Mouse (Mus musculus) cerebellum, postnatal 10 days (tissue): ENCODE measurements at regions not wholly inside any gene's neighbourhood (a gene's known extent, or its start where the extent isn't known, plus 50 kb on each side); places are given as distances from the start of the nearest gene placed in this dataset.

Experiments used
- DNase-seq, 2 experiments: peaks; one replicate each; pipeline ENCODE4 v3.0.0; 2021; ENCODE audit warnings: mixed read lengths in 2 of 2

DNA sequence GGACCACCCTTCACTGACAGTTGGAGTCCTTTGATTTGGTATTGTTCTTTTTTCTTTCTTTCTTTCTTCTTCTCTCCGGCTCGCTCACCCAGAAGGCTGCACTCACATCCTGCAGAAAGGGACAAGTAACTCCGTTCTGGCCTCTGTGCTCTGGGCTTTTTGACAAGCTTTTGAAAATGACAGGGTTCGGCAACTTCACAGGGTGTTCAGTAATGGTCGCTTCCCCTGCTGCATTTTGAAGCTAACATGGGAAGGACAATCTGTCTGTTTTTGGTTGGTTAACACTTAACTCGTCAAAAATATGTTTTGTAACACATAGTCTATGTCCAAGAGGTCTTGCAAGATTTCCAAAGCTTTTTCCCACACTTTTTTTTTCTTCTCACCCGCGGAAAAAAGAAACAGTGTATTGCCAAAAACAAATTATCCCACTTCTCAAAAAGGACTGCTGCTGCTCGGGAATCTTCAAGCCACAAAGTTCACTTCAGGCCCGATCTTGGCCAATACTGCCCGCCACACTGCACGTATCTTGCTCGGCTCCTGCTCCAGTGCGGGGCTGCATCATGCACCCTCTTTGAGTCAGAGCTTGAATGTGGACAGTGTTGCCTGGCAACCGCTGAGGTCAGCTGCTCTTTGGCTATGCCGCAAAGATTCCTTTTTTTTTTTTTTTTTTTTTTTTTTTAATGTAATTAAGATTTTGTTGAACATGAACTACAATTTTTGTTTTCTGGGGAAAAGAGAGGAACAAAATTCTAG, 209.4 kb upstream of the Inhba start:
- DNase-seq: peak; percentile 42 to 59

DNA sequence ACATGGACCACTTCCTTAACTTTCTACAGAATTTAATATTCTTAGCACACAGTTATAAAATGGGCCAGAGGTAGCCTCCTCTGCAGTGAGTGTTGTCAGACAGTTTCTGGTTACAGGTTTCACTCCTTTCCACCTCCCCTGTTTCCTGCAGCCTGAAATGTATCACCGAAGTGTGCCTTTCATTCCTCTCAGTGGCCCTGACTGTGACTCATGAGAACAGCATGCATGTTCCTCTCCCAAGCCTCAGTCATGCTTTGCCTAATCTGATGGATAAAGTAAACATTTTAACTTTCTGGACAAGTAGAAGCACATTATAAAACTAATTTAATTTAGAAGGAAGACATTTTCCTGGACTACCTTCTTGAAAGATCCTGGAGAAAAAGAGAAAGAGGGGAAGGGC, 207.7 kb upstream of the Inhba start:
- DNase-seq: no peak

DNA sequence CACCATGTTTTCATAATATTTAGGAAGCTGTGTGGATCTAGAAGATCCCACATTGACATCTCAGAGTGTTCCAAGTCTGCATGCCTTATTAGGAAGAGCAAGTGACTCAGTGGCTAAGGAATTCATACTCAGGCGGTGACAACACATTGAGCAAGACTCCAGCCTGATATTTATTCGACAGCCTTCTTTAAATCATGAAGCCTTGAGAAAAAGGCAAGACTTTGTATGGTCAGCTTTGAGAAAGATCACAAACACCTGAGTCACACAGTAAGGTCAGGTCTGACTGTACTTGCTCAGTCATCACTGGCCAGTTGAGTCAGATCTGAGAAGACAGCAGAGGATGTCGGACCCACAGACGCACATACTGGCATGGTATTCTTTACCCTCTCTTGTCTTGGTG, 204.7 kb upstream of the Inhba start:
- DNase-seq: no peak

- DNase-seq: no peak
These were observed 189.3 kb upstream of the Inhba start for GRCm38 (mm10) chr13:15822261-15822850.

DNA sequence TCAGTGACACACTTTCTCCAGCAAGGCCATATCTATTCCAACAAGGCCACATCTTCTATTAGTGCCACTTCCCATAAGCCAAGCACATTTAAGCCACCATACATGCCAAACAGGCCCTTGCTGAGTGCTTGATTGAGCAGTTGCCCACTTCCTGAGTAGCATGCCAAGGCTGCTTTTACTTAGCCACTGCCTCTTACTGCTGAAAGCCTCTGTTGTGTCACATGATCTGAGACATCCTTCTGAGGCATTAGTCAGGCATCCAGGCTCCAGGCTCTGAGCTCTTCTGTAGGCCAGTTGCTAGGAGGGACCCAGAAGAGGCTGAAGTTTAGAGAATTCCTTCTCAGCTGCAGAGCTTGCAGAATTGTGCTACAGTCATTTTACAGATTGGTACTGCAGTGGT, 165.8 kb upstream of the Inhba start:
- peak in 1 of 2 experiments; percentile 3 for DNase-seq

DNA sequence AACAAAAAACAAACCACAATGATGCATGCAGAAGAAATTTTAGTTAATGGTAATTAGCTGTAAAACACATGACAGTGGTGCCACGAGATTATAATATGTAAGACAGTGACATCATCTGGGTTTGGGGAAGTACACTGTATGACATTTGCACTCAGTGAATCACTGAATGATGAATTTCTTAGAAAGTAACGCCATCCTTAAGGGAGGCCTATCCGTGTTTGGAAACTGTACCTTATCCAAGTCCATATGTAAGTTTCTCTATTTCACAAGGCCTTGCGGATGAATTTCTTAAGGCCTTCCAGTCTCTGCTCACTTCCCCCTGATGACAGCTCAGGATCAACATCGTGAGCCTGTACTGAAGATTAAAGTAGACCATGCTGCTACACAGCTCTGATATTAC, 163.6 kb upstream of the Inhba start:
- no peak for DNase-seq

- no peak for DNase-seq
These were observed 162.5 kb upstream of the Inhba start for GRCm38 (mm10) chr13:15849129-15849528.

GRCm38 (mm10) chr13:15850358-15850757, 161.3 kb upstream of the Inhba start:
- DNase-seq: no peak

GRCm38 (mm10) chr13:15853022-15853566, 158.6 kb upstream of the Inhba start:
- no peak for DNase-seq

- peak in 1 of 2 experiments; percentile 11 for DNase-seq
These were observed 148.7 kb upstream of the Inhba start for GRCm38 (mm10) chr13:15862941-15863340.

DNA sequence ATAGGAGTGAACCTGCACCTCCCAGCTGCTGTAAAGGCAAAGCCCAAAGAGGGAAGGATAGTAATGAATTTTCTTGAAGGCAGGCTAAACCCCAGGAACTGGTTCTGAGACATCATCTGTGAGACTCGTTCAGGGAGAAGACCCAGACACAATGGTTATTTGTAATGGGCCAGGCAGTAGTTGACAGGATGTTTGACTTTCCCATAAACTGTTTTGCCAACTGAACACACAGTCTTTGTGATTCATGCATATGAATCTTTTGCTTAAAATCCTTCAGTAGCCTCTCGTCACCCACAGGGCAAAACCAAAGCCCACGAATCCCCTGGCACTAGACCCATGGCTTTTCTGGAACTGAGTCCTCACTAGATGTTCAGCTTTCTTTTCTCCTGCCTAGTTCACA, 148.3 kb upstream of the Inhba start:
- peak in 1 of 2 experiments; percentile 5 for DNase-seq

DNA sequence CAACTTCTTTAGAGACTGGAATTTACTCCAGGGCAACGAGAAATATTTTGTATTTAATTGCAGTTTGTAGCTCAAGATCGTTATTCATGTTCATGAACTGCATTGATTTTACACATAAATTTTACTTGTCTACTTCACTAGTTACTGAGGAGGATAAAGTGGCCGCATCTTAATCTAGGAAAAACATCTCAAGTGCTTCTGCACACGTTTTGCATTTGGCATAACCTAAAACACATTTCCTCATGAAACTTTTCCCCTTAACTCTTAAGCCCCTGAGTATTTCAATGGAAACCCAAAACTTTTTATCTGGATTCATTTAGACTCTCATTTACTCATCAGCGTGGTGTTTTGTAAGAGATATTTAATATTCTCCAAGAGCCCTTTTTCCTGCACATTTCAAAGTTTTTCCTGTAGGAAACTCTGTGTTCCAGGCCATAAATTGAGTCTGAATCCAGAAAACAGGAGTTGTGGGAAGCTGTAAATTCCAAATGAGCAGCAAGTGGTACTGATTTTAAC, 144.5 kb upstream of the Inhba start:
- no peak for DNase-seq

- no peak for DNase-seq
These were observed 134.0 kb upstream of the Inhba start for GRCm38 (mm10) chr13:15877606-15878005.

- no peak for DNase-seq
These were observed 132.1 kb upstream of the Inhba start for GRCm38 (mm10) chr13:15879576-15879975.

DNA sequence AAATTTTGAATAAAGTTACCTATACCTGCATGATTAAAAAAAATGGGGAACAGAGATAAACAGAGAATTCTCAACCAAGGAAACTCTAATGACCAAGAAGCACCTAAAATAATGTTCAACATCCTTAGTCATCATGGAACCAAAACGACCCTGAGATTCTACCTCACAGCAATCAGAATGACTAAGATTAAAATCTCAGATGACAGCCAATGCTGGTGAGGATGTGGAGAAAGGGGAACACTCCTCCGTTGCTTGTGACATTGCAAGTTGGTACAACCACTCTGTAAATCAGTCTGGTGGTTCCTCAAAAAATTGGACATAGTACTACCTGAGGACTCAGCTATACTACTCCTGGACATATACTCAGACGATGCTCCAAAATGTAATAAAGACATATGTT, 120.9 kb upstream of the Inhba start:
- DNase-seq: no peak

DNA sequence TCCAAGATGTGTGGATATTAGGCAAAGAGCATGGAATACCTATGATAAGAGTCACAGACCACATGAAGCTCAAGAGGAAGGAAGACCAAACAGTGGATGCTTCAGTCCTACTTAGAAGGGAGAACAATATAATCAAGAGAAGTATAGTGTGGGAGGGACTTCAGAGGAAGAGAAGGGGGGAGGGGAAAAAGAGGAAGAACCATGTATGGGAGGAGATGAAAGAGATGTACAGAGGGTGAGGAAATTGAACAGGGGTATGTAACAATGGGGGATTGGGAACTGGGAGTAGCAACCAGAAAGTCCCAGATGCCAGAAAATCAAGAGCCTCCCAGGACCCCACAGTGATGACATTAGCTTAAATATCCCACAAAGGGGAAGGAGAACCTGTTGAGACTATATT, 120.2 kb upstream of the Inhba start:
- no peak for DNase-seq

GRCm38 (mm10) chr13:15898201-15898600, 113.5 kb upstream of the Inhba start:
- DNase-seq: no peak

DNA sequence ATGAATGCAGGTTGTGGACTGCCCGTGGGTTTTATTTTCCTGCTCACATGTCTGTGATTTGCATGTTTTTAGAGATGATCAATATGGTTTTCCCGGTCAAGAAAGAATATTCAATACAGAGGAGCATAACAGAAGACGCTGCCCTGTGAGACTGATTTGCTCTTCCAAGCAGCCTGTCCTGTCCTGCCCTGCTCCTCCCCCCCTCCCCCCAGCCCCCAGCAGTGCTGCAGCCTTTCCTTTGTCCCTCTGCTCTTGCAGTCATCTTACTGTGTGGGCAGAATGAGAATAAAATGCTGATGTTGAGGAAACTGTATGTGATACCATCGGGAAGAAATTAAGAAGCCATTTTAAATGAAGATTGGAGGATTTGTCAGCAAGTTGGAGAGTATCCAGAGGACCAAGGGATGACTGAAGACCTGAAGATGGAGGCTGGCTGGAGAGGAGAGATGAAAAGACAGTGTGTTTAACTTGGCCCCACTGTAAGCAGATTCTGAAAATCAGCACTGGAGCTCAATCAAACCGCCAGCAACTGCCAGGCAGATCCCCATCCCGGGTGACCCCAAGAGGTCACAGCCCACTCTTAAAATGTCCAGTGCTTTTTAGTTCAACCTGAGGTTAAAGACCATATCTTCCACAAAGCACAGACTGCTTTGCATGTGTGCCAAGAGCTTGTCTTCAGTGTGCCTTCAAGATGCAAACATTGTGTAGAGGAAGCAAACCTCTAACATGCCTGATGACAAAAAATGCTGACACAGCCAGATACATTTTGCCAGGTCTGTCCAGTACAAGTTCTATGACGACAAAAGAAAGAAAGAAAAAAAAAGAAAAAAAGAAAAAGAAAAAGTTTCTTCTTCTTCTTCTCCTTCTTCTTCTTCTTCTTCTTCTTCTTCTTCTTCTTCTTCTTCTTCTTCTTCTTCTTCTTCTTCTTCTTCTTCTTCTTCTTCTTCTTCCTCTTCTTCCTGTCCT, 109.7 kb upstream of the Inhba start:
- DNase-seq: no peak

- DNase-seq: no peak
These were observed 103.8 kb upstream of the Inhba start for GRCm38 (mm10) chr13:15907806-15908205.

- no peak for DNase-seq
These were observed 101.1 kb upstream of the Inhba start for GRCm38 (mm10) chr13:15910578-15910977.

GRCm38 (mm10) chr13:15911263-15911662, 100.4 kb upstream of the Inhba start:
- DNase-seq: no peak

- no peak for DNase-seq
These were observed 97.4 kb upstream of the Inhba start for GRCm38 (mm10) chr13:15914270-15914669.

GRCm38 (mm10) chr13:15929890-15930289, 81.8 kb upstream of the Inhba start:
- DNase-seq: no peak
